In the genomic region with DNA sequence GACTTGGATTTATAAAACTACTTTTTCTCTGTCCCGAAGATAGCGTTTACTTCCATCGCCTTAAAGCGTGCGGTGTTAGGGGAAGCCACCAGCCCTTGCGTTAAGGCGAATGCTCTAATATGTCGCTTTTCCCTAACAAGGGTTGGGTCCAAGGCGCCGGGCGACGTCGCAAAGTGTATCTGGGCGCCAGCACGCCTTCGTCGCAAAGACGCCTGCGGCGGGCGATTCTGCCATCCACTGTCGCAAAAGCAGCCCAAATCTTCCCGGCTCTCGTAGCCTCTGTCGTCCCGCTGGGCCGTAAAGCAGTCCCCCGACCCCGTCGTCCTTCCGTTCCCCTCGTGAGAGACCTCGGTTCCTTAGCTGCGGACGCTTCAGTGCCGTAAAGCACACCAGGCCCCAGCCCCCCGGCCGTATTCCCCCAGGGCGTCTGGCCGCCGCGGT, we compare ENCODE assay signal across 8 mouse cellular contexts. TPM values are rescaled to one million over a fixed set of nuclear protein-coding genes. Genes with fewer than 3 reads are reported as not detected.
DNase-seq lines count a peak whose midpoint lies in the region; ATAC-seq and TF ChIP-seq lines count a peak whose summit lies in the region.

No protein-coding gene starts in this region.

- peak overlapping the region; percentile 97 to 99 for H3K4me3 ChIP-seq in ES-E14 (ENCODE audit: insufficient read depth in 1 of 2, low read depth in 1 of 2, low read length in 2 of 2, poor library complexity in 1 of 2, severe bottlenecking in 1 of 2)
- H3K4me3 ChIP-seq in forebrain, embryonic 14.5 days (ENCODE audit: low read depth, low read length) = peak overlapping the region; percentile 87
- peak overlapping the region; percentile 93 for H3K4me3 ChIP-seq in liver, postnatal 0 days (ENCODE audit: low read depth, low read length)
- H3K4me3 ChIP-seq in neural tube, embryonic 13.5 days = peak overlapping the region; percentile 76

- peak; percentile 95 for DNase-seq in ES-E14 (ENCODE audit: low read depth, low spot score)
- peak; percentile 95 for DNase-seq in cerebellum, adult 11 months
- peak; percentile 99 for DNase-seq in forebrain, embryonic 14.5 days (ENCODE audit: low spot score)
- DNase-seq in heart, postnatal 10 days = peak; percentile 96 to 97
- DNase-seq in layer of hippocampus, adult 11-12 months (ENCODE audit: low spot score) = peak; percentile 98
- peak; percentile 92 for DNase-seq in liver, postnatal 0 days
- DNase-seq in telencephalon, adult 2 months (ENCODE audit: low read depth, low spot score) = peak; percentile 99

- peak overlapping the region; percentile 87 for H3K4me2 ChIP-seq in forebrain, embryonic 14.5 days (ENCODE audit: low read length)
- H3K4me2 ChIP-seq in liver, postnatal 0 days (ENCODE audit: low read depth, low read length) = peak overlapping the region; percentile 99
- peak overlapping the region; percentile 98 for H3K4me2 ChIP-seq in neural tube, embryonic 13.5 days

- peak overlapping the region; percentile 84 for H3K9ac ChIP-seq in ES-E14 (ENCODE audit: insufficient read depth, low read depth, low read length, poor library complexity, severe bottlenecking)
- H3K9ac ChIP-seq in forebrain, embryonic 14.5 days (ENCODE audit: low read length) = peak overlapping the region; percentile 91
- peak overlapping the region; percentile 87 for H3K9ac ChIP-seq in liver, postnatal 0 days (replicated peaks)
- H3K9ac ChIP-seq in neural tube, embryonic 13.5 days = peak overlapping the region; percentile 97

- TF ChIP-seq EP300 in liver, postnatal 0 days (IDR thresholded peaks at IDR 0.05; ENCODE audit: low read depth) = no peak

- under 1% methylated on average over 42 of the region's 42 CpGs for WGBS in forebrain, embryonic 14.5 days
- under 1% methylated on average over 42 of the region's 42 CpGs for WGBS in liver, postnatal 0 days (ENCODE audit: insufficient replicate concordance)
- under 1% methylated on average over 42 of the region's 42 CpGs for WGBS in neural tube, embryonic 13.5 days

- no peaks in the 10 kb centered on the region for H3K27me3 ChIP-seq in forebrain, embryonic 14.5 days (replicated peaks; ENCODE audit: control insufficient read depth, insufficient read depth, low read length)
- 0 out of 2 replicates have a peak, but pooled peaks cover 7% of the 10 kb centered on the region for H3K27me3 ChIP-seq in liver, postnatal 0 days (ENCODE audit: insufficient read depth, low read length)
- H3K27me3 ChIP-seq in neural tube, embryonic 13.5 days = no peaks in the 10 kb centered on the region

- peaks cover 3 to 21% of the 10 kb centered on the region in 2 experiments; a peak in 2 of 4 replicates for H3K4me1 ChIP-seq in ES-E14 (ENCODE audit: control insufficient read depth in 2 of 2, insufficient read depth in 2 of 2, low read length in 2 of 2, poor library complexity in 1 of 2)
- peaks cover 18% of the 10 kb centered on the region for H3K4me1 ChIP-seq in forebrain, embryonic 14.5 days (ENCODE audit: control insufficient read depth, insufficient read depth, low read length)
- H3K4me1 ChIP-seq in liver, postnatal 0 days (ENCODE audit: insufficient read depth) = peaks cover 21% of the 10 kb centered on the region
- H3K4me1 ChIP-seq in neural tube, embryonic 13.5 days (replicated peaks) = peaks cover 38% of the 10 kb centered on the region

- in situ Hi-C loops in ES-E14 (cut with MboI; ENCODE audit: low sequenced_read_pairs in 2 of 2, unreplicated experiment in 2 of 2) = no loop called here

- no peak for TF ChIP-seq CTCF in liver, postnatal 0 days (IDR thresholded peaks at IDR 0.05; ENCODE audit: low read depth)

- intact Hi-C loops in heart, postnatal 10 days (cut with DNase I) = loop anchor here (2.0 kb wide), 1 partner anchor 17 kb away; no protein-coding TSS in a partner anchor

- peak; percentile 80 for ATAC-seq in forebrain, embryonic 14.5 days
- peak; percentile 84 for ATAC-seq in liver, postnatal 0 days
- peak; percentile 81 for ATAC-seq in neural tube, embryonic 13.5 days (ENCODE audit: low read depth)

- H3K9me3 ChIP-seq in ES-E14 (ENCODE audit: control insufficient read depth, insufficient read depth, low read depth, low read length) = no peaks in the 10 kb centered on the region
- no peaks in the 10 kb centered on the region for H3K9me3 ChIP-seq in forebrain, embryonic 14.5 days (replicated peaks; ENCODE audit: control insufficient read depth, low read length)
- no peaks in the 10 kb centered on the region for H3K9me3 ChIP-seq in liver, postnatal 0 days (ENCODE audit: low read length)
- no peaks in the 10 kb centered on the region for H3K9me3 ChIP-seq in neural tube, embryonic 13.5 days

- peak overlapping the region; percentile 94 for H3K27ac ChIP-seq in ES-E14 (ENCODE audit: insufficient read depth, low read depth, low read length, poor library complexity, severe bottlenecking)
- peak overlapping the region; percentile 92 for H3K27ac ChIP-seq in forebrain, embryonic 14.5 days (ENCODE audit: low read depth, low read length)
- peak overlapping the region; percentile 99 for H3K27ac ChIP-seq in liver, postnatal 0 days (ENCODE audit: low read depth)
- peak overlapping the region; percentile 98 for H3K27ac ChIP-seq in neural tube, embryonic 13.5 days (replicated peaks)

- H3K36me3 ChIP-seq in ES-E14 (ENCODE audit: control insufficient read depth, insufficient read depth, low read length, poor library complexity, severe bottlenecking) = peaks cover 26% of the 10 kb centered on the region
- H3K36me3 ChIP-seq in forebrain, embryonic 14.5 days (ENCODE audit: control insufficient read depth, insufficient read depth, low read length) = peaks cover 30% of the 10 kb centered on the region
- peaks cover 21% of the 10 kb centered on the region for H3K36me3 ChIP-seq in liver, postnatal 0 days (replicated peaks; ENCODE audit: insufficient read depth, low read length)
- H3K36me3 ChIP-seq in neural tube, embryonic 13.5 days = peaks cover 28% of the 10 kb centered on the region

TF ChIP-seq in ES-E14, 5 proteins besides CTCF, POLR2A, EP300 and RAD21:
- TF ChIP-seq CHD2 (IDR thresholded peaks at IDR 0.05; ENCODE audit: low read depth, low read length) (no peak), HCFC1 (IDR thresholded peaks at IDR 0.05; ENCODE audit: borderline replicate concordance, insufficient read depth, low read length) (peak; percentile 55; the same call in 1 of the 2 replicates)
TF ChIP-seq in ES-E14: peak in this region for 1.

RNA-seq across cellular contexts. Expression of a gene that starts 0.6 kb away (rescaled TPM):
- 66.3 and 98.2 TPM in 2 replicates for total RNA-seq in ES-E14 (2012; rRNA removed)
- polyA plus RNA-seq in forebrain, embryonic 14.5 days (2014; fragmentation: Nextera tagmentation; extraction: Ambion mirVana) = 16.7 and 23.8 TPM in 2 replicates
- total RNA-seq in heart, postnatal 10 days (2021) = 10 to 100 TPM; 39.2 to 39.9 TPM
- 1.0 and 1.4 TPM in 2 replicates for polyA plus RNA-seq in liver, postnatal 0 days (2015; fragmentation: Nextera tagmentation; extraction: Ambion mirVana)
- 13.8 and 20.5 TPM in 2 replicates for polyA plus RNA-seq in neural tube, embryonic 13.5 days (2015; fragmentation: Nextera tagmentation; extraction: Ambion mirVana)

RNA-seq across cellular contexts. Expression of a gene that starts 0.6 kb away (rescaled TPM):
- 3.3 and 5.7 TPM in 2 replicates for total RNA-seq in ES-E14 (2012; rRNA removed)
- 15.0 and 18.6 TPM in 2 replicates for polyA plus RNA-seq in forebrain, embryonic 14.5 days (2014; fragmentation: Nextera tagmentation; extraction: Ambion mirVana)
- 1 to 10 TPM; 2.1 to 2.7 TPM for total RNA-seq in heart, postnatal 10 days (2021)
- 0.90 and 1.2 TPM in 2 replicates for polyA plus RNA-seq in liver, postnatal 0 days (2015; fragmentation: Nextera tagmentation; extraction: Ambion mirVana)
- 10.9 and 11.7 TPM in 2 replicates for polyA plus RNA-seq in neural tube, embryonic 13.5 days (2015; fragmentation: Nextera tagmentation; extraction: Ambion mirVana)

RNA-seq across cellular contexts. Expression of a gene that starts 6.1 kb away (rescaled TPM):
- 9.6 and 14.7 TPM in 2 replicates for total RNA-seq in ES-E14 (2012; rRNA removed)
- 0.10 and 0.17 TPM in 2 replicates for polyA plus RNA-seq in forebrain, embryonic 14.5 days (2014; fragmentation: Nextera tagmentation; extraction: Ambion mirVana)
- 1 to 10 TPM; 2.7 to 3.0 TPM for total RNA-seq in heart, postnatal 10 days (2021)
- 6.5 and 7.1 TPM in 2 replicates for polyA plus RNA-seq in liver, postnatal 0 days (2015; fragmentation: Nextera tagmentation; extraction: Ambion mirVana)
- polyA plus RNA-seq in neural tube, embryonic 13.5 days (2015; fragmentation: Nextera tagmentation; extraction: Ambion mirVana) = 0.28 and 0.80 TPM in 2 replicates

RNA-seq across cellular contexts. Expression of a gene that starts 12.3 kb away (rescaled TPM):
- total RNA-seq in ES-E14 (2012; rRNA removed) = 14.3 and 15.5 TPM in 2 replicates
- 62.9 and 67.8 TPM in 2 replicates for polyA plus RNA-seq in forebrain, embryonic 14.5 days (2014; fragmentation: Nextera tagmentation; extraction: Ambion mirVana)
- 10 to 100 TPM; 29.4 to 30.5 TPM for total RNA-seq in heart, postnatal 10 days (2021)
- 46.1 and 48.9 TPM in 2 replicates for polyA plus RNA-seq in liver, postnatal 0 days (2015; fragmentation: Nextera tagmentation; extraction: Ambion mirVana)
- 60.4 and 76.5 TPM in 2 replicates for polyA plus RNA-seq in neural tube, embryonic 13.5 days (2015; fragmentation: Nextera tagmentation; extraction: Ambion mirVana)

RNA-seq across cellular contexts. Expression of a gene that starts 20.2 kb away (rescaled TPM):
- 3.1 and 5.4 TPM in 2 replicates for total RNA-seq in ES-E14 (2012; rRNA removed)
- polyA plus RNA-seq in forebrain, embryonic 14.5 days (2014; fragmentation: Nextera tagmentation; extraction: Ambion mirVana) = 1.1 and 1.2 TPM in 2 replicates
- 1 to 10 TPM; 3.0 to 3.5 TPM for total RNA-seq in heart, postnatal 10 days (2021)
- 0.92 and 0.95 TPM in 2 replicates for polyA plus RNA-seq in liver, postnatal 0 days (2015; fragmentation: Nextera tagmentation; extraction: Ambion mirVana)
- polyA plus RNA-seq in neural tube, embryonic 13.5 days (2015; fragmentation: Nextera tagmentation; extraction: Ambion mirVana) = 2.0 and 3.3 TPM in 2 replicates

Comparison
In these comparisons a context has a peak if more than half of its experiments do, and no peak if none do; other contexts are left out.
1. Peak in every context shown above with its lines: DNase-seq, ATAC-seq, H3K4me3 ChIP-seq and H3K27ac ChIP-seq.